Mouse (Mus musculus) stomach, embryonic 14.5 days (tissue): ENCODE measurements around the gene Faap24. TPM values are rescaled to one million over a fixed set of nuclear protein-coding genes. Genes with fewer than 3 reads are reported as not detected.
A peak's percentile ranks its signal among the peaks of the same experiment; 100 is the strongest.

Experiments used
- ATAC-seq: fragments of 200-750 bp; cut with Nextera tagmentation; 2 replicates; pipeline ENCODE4 v1.8.0; 2017; ENCODE audit warnings: low read depth, moderate TSS enrichment; ENCODE audit not compliant: insufficient number of reproducible peaks, insufficient read depth, low FRiP score
- H3K27ac ChIP-seq: fragments of 300-500 bp; sonication (generic); 2 replicates; pipeline ENCODE4 v1.5.1; 2014; ENCODE audit warnings: mild to moderate bottlenecking, low read length, moderate library complexity, mixed read lengths
- H3K27me3 ChIP-seq: fragments of 300-500 bp; sonication (generic); 2 replicates; pipeline ENCODE4 v1.6.1; 2014; ENCODE audit warnings: low read length, control low read depth, mixed read lengths; ENCODE audit not compliant: control insufficient read depth, insufficient read depth
- H3K36me3 ChIP-seq: fragments of 300-500 bp; sonication (generic); 2 replicates; pipeline ENCODE4 v1.6.1; 2014; ENCODE audit warnings: mild to moderate bottlenecking, control low read depth, low read length, moderate library complexity, mixed read lengths; ENCODE audit not compliant: control insufficient read depth, insufficient read depth
- H3K4me1 ChIP-seq: fragments of 300-500 bp; sonication (generic); 2 replicates; pipeline ENCODE4 v1.6.1; 2014; ENCODE audit warnings: low read length, control low read depth, mixed read lengths; ENCODE audit not compliant: control insufficient read depth, insufficient read depth
- H3K4me2 ChIP-seq: fragments of 300-500 bp; sonication (generic); replicated peaks from 2 replicates; pipeline ENCODE4 v1.6.1; 2014; ENCODE audit warnings: low read depth, low read length, control low read depth
- H3K4me3 ChIP-seq: fragments of 300-500 bp; sonication (generic); 2 replicates; pipeline ENCODE4 v1.5.1; 2014; ENCODE audit warnings: low read depth, low read length, control low read depth
- H3K9ac ChIP-seq: fragments of 300-500 bp; sonication (generic); replicated peaks from 2 replicates; pipeline ENCODE4 v1.6.1; 2014; ENCODE audit warnings: low read depth, mild to moderate bottlenecking, control low read depth, low read length, moderate library complexity, mixed read lengths
- H3K9me3 ChIP-seq: fragments of 300-500 bp; sonication (generic); 2 replicates; pipeline ENCODE4 v1.6.1; 2016; ENCODE audit warnings: low read depth, low read length, control low read depth; ENCODE audit not compliant: control insufficient read depth
- WGBS: fragments of 180-500 bp; shearing (Covaris S2); extraction: QIAGEN DNeasy Blood & Tissue Kit; methylation state at CpG from one replicate; pipeline ENCODE4 v1.1.7; 2014; 5-methylcytosine and 5-hydroxymethylcytosine counted together
- polyA plus RNA-seq: library from polyadenylated mRNA; unstranded; fragments of >200 nt; fragmentation: Nextera tagmentation; extraction: Ambion mirVana; gene quantifications from 2 replicates; pipeline ENCODE4 v1.2.1, GENCODE M21; 2014

Gene Faap24
- polyA plus RNA-seq, 1 experiment from 2014 or later: 16.4 TPM

- Histone ChIP-seq H3K4me2 (no peak overlapping the region), H3K4me3 (no peak overlapping the region), H3K27ac (no peak overlapping the region), H3K36me3 (no peaks in the 10 kb centered on the region), H3K27me3 (no peaks in the 10 kb centered on the region), H3K9ac (no peak overlapping the region), H3K9me3 (no peaks in the 10 kb centered on the region), H3K4me1 (no peaks in the 10 kb centered on the region)
- WGBS: 87% methylated on average over 12 of the region's 12 CpGs
- ATAC-seq: no peak
These were observed 39.0 kb downstream of the Faap24 start for GRCm38 (mm10) chr7:35357621-35358020.

- Histone ChIP-seq H3K27me3 (no peaks in the 10 kb centered on the region), H3K27ac (no peak overlapping the region), H3K36me3 (no peaks in the 10 kb centered on the region), H3K9me3 (no peaks in the 10 kb centered on the region), H3K4me1 (no peaks in the 10 kb centered on the region), H3K9ac (no peak overlapping the region), H3K4me3 (no peak overlapping the region), H3K4me2 (no peak overlapping the region)
- 40% methylated on average over 5 of the region's 5 CpGs for WGBS
- no peak for ATAC-seq
These were observed 41.2 kb downstream of the Faap24 start for GRCm38 (mm10) chr7:35355303-35355872.

- Histone ChIP-seq H3K27ac (no peak overlapping the region), H3K4me3 (no peak overlapping the region), H3K4me1 (no peaks in the 10 kb centered on the region), H3K4me2 (no peak overlapping the region), H3K9ac (no peak overlapping the region), H3K9me3 (no peaks in the 10 kb centered on the region), H3K36me3 (no peaks in the 10 kb centered on the region), H3K27me3 (no peaks in the 10 kb centered on the region)
- 92% methylated on average over 15 of the region's 15 CpGs for WGBS
- no peak for ATAC-seq
These were observed 43.3 kb downstream of the Faap24 start for GRCm38 (mm10) chr7:35353306-35353705.

- no peaks in the 10 kb centered on the region for H3K36me3 ChIP-seq
- no peak overlapping the region for H3K4me2 ChIP-seq
- no peaks in the 10 kb centered on the region for H3K9me3 ChIP-seq
- no peak overlapping the region for H3K9ac ChIP-seq
- 85% methylated on average over 3 of the region's 3 CpGs for WGBS
- no peak for ATAC-seq
- H3K4me3 ChIP-seq: no peak overlapping the region
- H3K4me1 ChIP-seq: no peaks in the 10 kb centered on the region
- no peaks in the 10 kb centered on the region for H3K27me3 ChIP-seq
- H3K27ac ChIP-seq: no peak overlapping the region
These were observed 45.5 kb downstream of the Faap24 start for GRCm38 (mm10) chr7:35351155-35351554.

GRCm38 (mm10) chr7:35349886-35350684, 46.6 kb downstream of the Faap24 start:
- Histone ChIP-seq H3K27ac (peak overlapping the region; percentile 61; the same call in 1 of the 2 replicates), H3K9me3 (no peaks in the 10 kb centered on the region), H3K9ac (no peak overlapping the region), H3K36me3 (no peaks in the 10 kb centered on the region), H3K27me3 (no peaks in the 10 kb centered on the region), H3K4me3 (no peak overlapping the region), H3K4me2 (no peak overlapping the region), H3K4me1 (no peaks in the 10 kb centered on the region)
- WGBS: 76% methylated on average over 8 of the region's 8 CpGs
- ATAC-seq: no peak

GRCm38 (mm10) chr7:35349022-35349421, 47.6 kb downstream of the Faap24 start:
- 83% methylated on average over 4 of the region's 4 CpGs for WGBS
- Histone ChIP-seq H3K36me3 (no peaks in the 10 kb centered on the region), H3K27me3 (no peaks in the 10 kb centered on the region), H3K4me2 (no peak overlapping the region), H3K4me3 (no peak overlapping the region), H3K4me1 (no peaks in the 10 kb centered on the region), H3K27ac (peak overlapping the region; percentile 39; the same call in 1 of the 2 replicates), H3K9me3 (no peaks in the 10 kb centered on the region), H3K9ac (no peak overlapping the region)
- ATAC-seq: no peak

- Histone ChIP-seq H3K27me3 (no peaks in the 10 kb centered on the region), H3K4me3 (no peak overlapping the region), H3K9ac (no peak overlapping the region), H3K9me3 (no peaks in the 10 kb centered on the region), H3K4me1 (no peaks in the 10 kb centered on the region), H3K4me2 (0 out of 2 replicates have a peak overlapping the region, but pooled peaks have one; percentile 1), H3K27ac (peak overlapping the region; percentile 61; the same call in 1 of the 2 replicates), H3K36me3 (no peaks in the 10 kb centered on the region)
- WGBS: 45% methylated on average over 18 of the region's 18 CpGs
- ATAC-seq: peak; percentile 82
These were observed 48.5 kb downstream of the Faap24 start for GRCm38 (mm10) chr7:35347918-35348700.

GRCm38 (mm10) chr7:35344785-35345330, 51.8 kb downstream of the Faap24 start:
- ATAC-seq: 0 out of 2 replicates have a peak, but pooled peaks have one; percentile 18
- no peak overlapping the region for H3K4me2 ChIP-seq
- H3K27me3 ChIP-seq: no peaks in the 10 kb centered on the region
- WGBS: 84% methylated on average over 5 of the region's 5 CpGs
- no peaks in the 10 kb centered on the region for H3K9me3 ChIP-seq
- H3K27ac ChIP-seq: no peak overlapping the region
- no peaks in the 10 kb centered on the region for H3K36me3 ChIP-seq
- no peak overlapping the region for H3K4me3 ChIP-seq
- no peaks in the 10 kb centered on the region for H3K4me1 ChIP-seq
- H3K9ac ChIP-seq: no peak overlapping the region
